Mouse (Mus musculus): Measurements from ENCODE around the gene Scel. TPM values are rescaled to one million over a fixed set of nuclear protein-coding genes. Genes with fewer than 3 reads are reported as not detected.

Scel gene
- polyA plus RNA-seq, 2 experiments: 5.6 to 14.3 TPM

DNA sequence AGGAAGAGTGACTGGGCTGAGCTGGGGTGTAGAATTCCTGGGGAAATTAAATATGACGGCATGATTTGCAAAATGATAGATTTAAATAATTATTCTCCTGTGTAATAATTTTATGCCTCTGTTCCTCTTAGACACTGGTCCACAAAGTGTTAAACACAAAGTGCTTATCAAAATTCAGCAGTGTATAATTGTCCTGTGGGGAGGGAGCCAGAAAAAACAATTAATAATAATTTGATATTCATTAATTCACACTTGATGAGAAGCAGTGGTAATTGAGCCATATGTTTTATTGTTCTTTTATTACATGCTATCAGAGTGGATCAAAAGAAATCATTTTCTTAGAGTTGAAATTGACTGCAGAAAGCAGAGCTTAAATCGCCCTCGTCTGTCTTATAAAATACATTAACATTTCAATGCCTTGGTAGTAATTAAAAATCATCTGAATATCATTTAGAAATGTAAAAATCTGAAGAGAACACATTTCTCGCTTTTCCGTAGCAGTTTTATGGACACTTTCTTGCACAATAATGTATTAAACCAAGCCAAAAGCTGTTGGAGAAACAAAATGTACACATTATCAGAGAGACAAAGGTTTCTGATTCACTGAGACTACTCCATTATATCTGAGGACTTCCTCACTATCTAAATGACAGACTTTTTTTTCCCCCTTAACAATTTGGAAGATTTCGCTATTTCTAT is 100.6 kb downstream of the Scel start:
- Histone ChIP-seq H3K9ac (ENCODE audit: low read depth, low read length, severe bottlenecking) (no peak overlapping the region), H3K27ac (replicated peaks; ENCODE audit: low read depth, low read length) (no peak overlapping the region), H3K4me2 (replicated peaks; ENCODE audit: low read depth, low read length, severe bottlenecking) (no peak overlapping the region), H3K4me3 (replicated peaks; ENCODE audit: low read length) (no peak overlapping the region), H3K27me3 (ENCODE audit: control insufficient read depth, insufficient read depth, low read length) (no peaks in the 10 kb centered on the region), H3K9me3 (ENCODE audit: control insufficient read depth, low read length) (no peaks in the 10 kb centered on the region), H3K36me3 (ENCODE audit: control insufficient read depth, insufficient read depth, low read length) (no peaks in the 10 kb centered on the region), H3K4me1 (ENCODE audit: control insufficient read depth, insufficient read depth, low read length) (no peaks in the 10 kb centered on the region)
- TF ChIP-seq POLR2A (IDR thresholded peaks at IDR 0.05; ENCODE audit: borderline replicate concordance, extremely low read depth, insufficient read depth, insufficient read length): no peak
- no peak for ATAC-seq (ENCODE audit: low FRiP score, low read depth)
- WGBS: 80% methylated on average over 6 of the region's 6 CpGs
- DNase-seq (ENCODE audit: low spot score): no peak

DNA sequence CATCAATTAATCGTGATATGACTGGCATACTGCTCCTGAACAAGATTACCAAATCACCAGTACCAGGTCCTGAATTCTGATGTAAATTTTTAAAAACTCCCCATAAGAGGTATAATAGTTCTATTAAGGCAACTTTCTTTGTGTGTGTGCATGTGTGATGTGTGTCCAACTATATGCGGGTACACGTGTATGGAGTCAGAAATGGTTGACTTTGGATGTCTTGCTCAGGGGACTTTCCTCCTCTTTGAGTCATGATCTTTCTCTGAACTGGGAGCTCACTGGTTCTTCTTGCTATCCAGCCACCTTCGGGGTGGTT is 101.1 kb downstream of the Scel start:
- no peak for DNase-seq (ENCODE audit: low spot score)
- Histone ChIP-seq H3K9ac (ENCODE audit: low read depth, low read length, severe bottlenecking) (no peak overlapping the region), H3K27me3 (ENCODE audit: control insufficient read depth, insufficient read depth, low read length) (no peaks in the 10 kb centered on the region), H3K36me3 (ENCODE audit: control insufficient read depth, insufficient read depth, low read length) (no peaks in the 10 kb centered on the region), H3K4me1 (ENCODE audit: control insufficient read depth, insufficient read depth, low read length) (no peaks in the 10 kb centered on the region), H3K4me3 (replicated peaks; ENCODE audit: low read length) (no peak overlapping the region), H3K27ac (replicated peaks; ENCODE audit: low read depth, low read length) (no peak overlapping the region), H3K4me2 (replicated peaks; ENCODE audit: low read depth, low read length, severe bottlenecking) (no peak overlapping the region), H3K9me3 (ENCODE audit: control insufficient read depth, low read length) (no peaks in the 10 kb centered on the region)
- TF ChIP-seq POLR2A (IDR thresholded peaks at IDR 0.05; ENCODE audit: borderline replicate concordance, extremely low read depth, insufficient read depth, insufficient read length): no peak
- ATAC-seq (ENCODE audit: low FRiP score, low read depth): no peak
- WGBS: 92% methylated on average over 4 of the region's 4 CpGs

DNA sequence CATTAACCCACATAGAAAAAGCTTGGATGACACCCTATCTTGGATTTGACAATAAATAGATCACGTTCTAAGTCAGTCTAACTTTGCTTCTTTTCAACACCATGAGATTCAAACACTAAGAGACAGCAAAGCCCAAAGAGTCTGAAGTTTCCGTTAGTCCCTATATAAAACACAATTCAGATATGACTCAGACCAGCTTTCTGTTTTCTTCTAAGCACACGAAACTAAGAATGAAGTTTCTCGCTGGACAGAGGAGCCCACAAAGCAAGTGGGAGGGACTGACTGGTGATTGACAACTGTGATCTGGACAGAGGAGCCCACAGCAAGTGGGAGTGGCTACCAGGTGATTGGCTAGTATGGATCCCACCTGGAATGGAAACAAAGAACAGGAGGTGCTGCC is 106.6 kb downstream of the Scel start:
- ATAC-seq (ENCODE audit: low FRiP score, low read depth): no peak
- no peaks in the 10 kb centered on the region for H3K36me3 ChIP-seq (ENCODE audit: control insufficient read depth, insufficient read depth, low read length)
- H3K4me1 ChIP-seq (ENCODE audit: control insufficient read depth, insufficient read depth, low read length): no peaks in the 10 kb centered on the region
- H3K27ac ChIP-seq (replicated peaks; ENCODE audit: low read depth, low read length): no peak overlapping the region
- 92% methylated on average over 4 of the region's 4 CpGs for WGBS
- DNase-seq (ENCODE audit: low spot score): no peak
- H3K9me3 ChIP-seq (ENCODE audit: control insufficient read depth, low read length): no peaks in the 10 kb centered on the region
- no peak overlapping the region for H3K4me3 ChIP-seq (replicated peaks; ENCODE audit: low read length)
- TF ChIP-seq POLR2A (IDR thresholded peaks at IDR 0.05; ENCODE audit: borderline replicate concordance, extremely low read depth, insufficient read depth, insufficient read length): no peak
- no peak overlapping the region for H3K4me2 ChIP-seq (replicated peaks; ENCODE audit: low read depth, low read length, severe bottlenecking)
- no peak overlapping the region for H3K9ac ChIP-seq (ENCODE audit: low read depth, low read length, severe bottlenecking)
- H3K27me3 ChIP-seq (ENCODE audit: control insufficient read depth, insufficient read depth, low read length): no peaks in the 10 kb centered on the region

DNA sequence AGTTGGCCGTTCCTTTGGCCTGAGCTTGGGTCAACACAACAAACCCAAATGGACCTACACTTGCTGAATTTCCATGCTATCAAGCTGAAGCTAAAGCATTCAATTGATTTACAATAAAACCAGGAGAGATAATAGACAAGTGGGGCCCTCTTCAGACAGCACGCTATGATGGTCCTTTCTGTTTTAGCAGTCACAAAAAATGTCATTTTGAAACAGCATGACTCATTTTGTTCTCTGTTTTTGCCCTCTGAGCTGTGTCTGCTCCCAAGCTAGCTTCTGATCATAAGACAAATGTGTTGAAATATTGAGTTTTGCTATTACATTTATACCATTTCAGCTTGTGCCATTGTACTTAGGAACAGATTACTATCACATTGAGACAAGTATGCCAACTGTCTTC is 108.1 kb downstream of the Scel start:
- 97% methylated on average over 2 of the region's 2 CpGs for WGBS

DNA sequence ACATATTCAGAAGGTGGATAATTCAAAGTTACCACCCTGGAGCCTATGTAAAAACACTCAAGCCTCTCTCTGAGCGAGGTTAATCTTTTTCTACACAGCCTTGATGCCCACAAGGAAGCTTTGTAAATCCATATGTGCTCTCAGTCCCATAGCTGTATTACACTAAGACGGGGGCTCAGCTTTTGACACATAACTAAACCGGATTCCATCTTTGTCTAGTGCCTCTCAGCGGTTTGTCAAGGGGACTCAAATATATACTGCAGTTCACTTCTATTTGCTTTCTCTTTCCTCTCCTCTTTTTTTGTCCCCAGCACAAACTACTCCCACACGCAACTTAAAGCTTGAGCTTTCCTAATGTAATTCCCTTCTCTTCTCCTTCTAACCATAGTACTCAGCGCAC is 113.0 kb downstream of the Scel start:
- Histone ChIP-seq H3K4me2 (replicated peaks; ENCODE audit: low read depth, low read length, severe bottlenecking) (no peak overlapping the region), H3K27me3 (ENCODE audit: control insufficient read depth, insufficient read depth, low read length) (no peaks in the 10 kb centered on the region), H3K36me3 (ENCODE audit: control insufficient read depth, insufficient read depth, low read length) (no peaks in the 10 kb centered on the region), H3K4me3 (replicated peaks; ENCODE audit: low read length) (no peak overlapping the region), H3K9me3 (ENCODE audit: control insufficient read depth, low read length) (no peaks in the 10 kb centered on the region), H3K27ac (replicated peaks; ENCODE audit: low read depth, low read length) (no peak overlapping the region), H3K9ac (ENCODE audit: low read depth, low read length, severe bottlenecking) (no peak overlapping the region), H3K4me1 (ENCODE audit: control insufficient read depth, insufficient read depth, low read length) (no peaks in the 10 kb centered on the region)
- 83% methylated on average over 6 of the region's 6 CpGs for WGBS
- no peak for DNase-seq (ENCODE audit: low spot score)
- no peak for ATAC-seq (ENCODE audit: low FRiP score, low read depth)
- TF ChIP-seq POLR2A (IDR thresholded peaks at IDR 0.05; ENCODE audit: borderline replicate concordance, extremely low read depth, insufficient read depth, insufficient read length): no peak

More for the DNA sequence above, 108.1 kb downstream of the Scel start:
- Histone ChIP-seq H3K36me3 (ENCODE audit: control insufficient read depth, insufficient read depth, low read length) (no peaks in the 10 kb centered on the region), H3K9me3 (ENCODE audit: control insufficient read depth, low read length) (no peaks in the 10 kb centered on the region), H3K27me3 (ENCODE audit: control insufficient read depth, insufficient read depth, low read length) (no peaks in the 10 kb centered on the region), H3K4me2 (replicated peaks; ENCODE audit: low read depth, low read length, severe bottlenecking) (no peak overlapping the region), H3K27ac (replicated peaks; ENCODE audit: low read depth, low read length) (no peak overlapping the region), H3K4me1 (ENCODE audit: control insufficient read depth, insufficient read depth, low read length) (no peaks in the 10 kb centered on the region), H3K4me3 (replicated peaks; ENCODE audit: low read length) (no peak overlapping the region), H3K9ac (ENCODE audit: low read depth, low read length, severe bottlenecking) (no peak overlapping the region)
- ATAC-seq (ENCODE audit: low FRiP score, low read depth): no peak
- no peak for DNase-seq (ENCODE audit: low spot score)
- no peak for TF ChIP-seq POLR2A (IDR thresholded peaks at IDR 0.05; ENCODE audit: borderline replicate concordance, extremely low read depth, insufficient read depth, insufficient read length)
